Mouse (Mus musculus) thymus, adult 2 months (tissue): ENCODE data around the gene Ctsh. TPM values are rescaled to one million over a fixed set of nuclear protein-coding genes. Genes with fewer than 3 reads are reported as not detected.

Experiments
- DNase-seq: peaks from one replicate; pipeline ENCODE4 v3.0.0; 2021
- H3K27ac ChIP-seq: fragments of 200-500 bp; 2 replicates; pipeline ENCODE4 v1.5.1; 2012; ENCODE audit warnings: low read length, control low read depth; ENCODE audit not compliant: control insufficient read depth, insufficient read depth
- H3K27me3 ChIP-seq: fragments of 200-500 bp; 2 replicates; pipeline ENCODE4 v1.6.1; 2012; ENCODE audit warnings: mild to moderate bottlenecking, low read length, moderate library complexity, mixed read lengths; ENCODE audit not compliant: control insufficient read depth, insufficient read depth
- H3K36me3 ChIP-seq: fragments of 200-500 bp; 2 replicates; pipeline ENCODE4 v1.6.1; 2012; ENCODE audit warnings: mild to moderate bottlenecking, low read length, moderate library complexity; ENCODE audit not compliant: control insufficient read depth, insufficient read depth
- H3K4me1 ChIP-seq: fragments of 200-500 bp; replicated peaks from 2 replicates; pipeline ENCODE4 v1.6.1; 2012; ENCODE audit warnings: low read length; ENCODE audit not compliant: control insufficient read depth, insufficient read depth
- H3K4me3 ChIP-seq: fragments of 200-500 bp; 2 replicates; pipeline ENCODE4 v1.5.1; 2012; ENCODE audit warnings: mild to moderate bottlenecking, low read length, control low read depth, moderate library complexity; ENCODE audit not compliant: control insufficient read depth, insufficient read depth
- CTCF ChIP-seq: fragments of 200-500 bp; IDR thresholded peaks from 2 replicates; pipeline ENCODE4 v1.5.1; 2012; ENCODE audit warnings: mild to moderate bottlenecking, control low read depth, low read length, moderate library complexity, borderline replicate concordance; ENCODE audit not compliant: control insufficient read depth, poor library complexity, insufficient read depth; ENCODE audit errors: extremely low read depth
- POLR2A ChIP-seq: fragments of 200-500 bp; IDR thresholded peaks from 2 replicates; pipeline ENCODE4 v1.6.1; 2012; ENCODE audit warnings: mild to moderate bottlenecking, low read length, control low read depth, moderate library complexity; ENCODE audit not compliant: control insufficient read depth, poor library complexity, insufficient read depth; ENCODE audit errors: extremely low read depth
- WGBS: fragments of 180-500 bp; shearing (Covaris S2); methylation state at CpG from one replicate; pipeline ENCODE4 v1.1.7; 2018; 5-methylcytosine and 5-hydroxymethylcytosine counted together
- polyA plus RNA-seq: library from polyadenylated mRNA; depleted of rRNA; stranded (reverse); fragments of >200 nt; gene quantifications from 2 replicates; pipeline ENCODE4 v1.2.3, GENCODE M21; 2012

The Ctsh gene
- polyA plus RNA-seq, 1 experiment: 38.9 TPM

DNA sequence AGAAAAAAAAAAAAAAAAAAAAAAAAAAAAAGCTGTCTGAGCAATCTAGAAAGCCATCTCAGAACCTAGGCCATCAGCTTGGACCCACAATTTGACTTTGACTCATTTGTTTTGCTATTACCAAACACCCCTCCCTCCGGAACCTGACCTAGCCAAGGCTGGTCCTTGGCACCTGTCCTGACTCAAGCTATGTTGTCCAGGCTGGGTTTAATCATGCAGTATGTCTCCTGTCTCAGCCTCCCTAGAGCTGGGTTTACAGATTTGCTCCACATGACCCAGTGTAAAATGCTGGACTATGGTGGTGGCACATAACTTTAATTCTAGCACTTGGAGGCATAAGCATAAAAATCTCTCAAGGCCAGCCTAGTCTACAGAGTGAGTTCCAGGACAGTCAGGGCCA, 29.0 kb downstream of the Ctsh start:
- WGBS: 100% methylated on average over 1 of the region's 1 CpGs
- TF ChIP-seq CTCF (no peak), POLR2A (no peak)
- Histone ChIP-seq H3K27ac (no peak overlapping the region), H3K4me1 (no peaks in the 10 kb centered on the region), H3K27me3 (no peaks in the 10 kb centered on the region), H3K4me3 (no peak overlapping the region), H3K36me3 (no peaks in the 10 kb centered on the region; the same call in 1 of the 2 replicates)
- DNase-seq: no peak

DNA sequence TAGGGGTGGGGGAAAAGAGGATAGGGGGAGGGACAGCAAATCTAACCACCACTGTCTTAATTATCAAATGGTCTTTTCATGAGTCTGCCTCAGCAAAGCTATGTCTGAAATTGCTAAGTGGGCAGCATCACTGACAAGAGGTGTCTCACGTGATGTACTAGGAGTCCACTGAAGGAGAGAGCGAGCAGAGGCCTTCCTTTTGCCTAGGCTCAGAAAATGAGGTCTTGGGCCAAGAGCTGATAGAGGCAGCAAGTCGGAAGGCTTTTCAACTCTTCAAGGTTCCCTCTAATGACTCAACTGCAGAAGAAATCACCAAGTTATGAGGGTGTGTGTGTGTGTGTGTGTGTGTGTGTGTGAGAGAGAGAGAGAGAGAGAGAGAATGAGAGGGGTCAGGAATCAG, 30.2 kb downstream of the Ctsh start:
- Histone ChIP-seq H3K4me3 (no peak overlapping the region), H3K4me1 (no peaks in the 10 kb centered on the region), H3K27ac (no peak overlapping the region), H3K27me3 (no peaks in the 10 kb centered on the region), H3K36me3 (no peaks in the 10 kb centered on the region; the same call in 1 of the 2 replicates)
- DNase-seq: no peak
- TF ChIP-seq POLR2A (no peak), CTCF (no peak)
- WGBS: 94% methylated on average over 3 of the region's 3 CpGs

DNA sequence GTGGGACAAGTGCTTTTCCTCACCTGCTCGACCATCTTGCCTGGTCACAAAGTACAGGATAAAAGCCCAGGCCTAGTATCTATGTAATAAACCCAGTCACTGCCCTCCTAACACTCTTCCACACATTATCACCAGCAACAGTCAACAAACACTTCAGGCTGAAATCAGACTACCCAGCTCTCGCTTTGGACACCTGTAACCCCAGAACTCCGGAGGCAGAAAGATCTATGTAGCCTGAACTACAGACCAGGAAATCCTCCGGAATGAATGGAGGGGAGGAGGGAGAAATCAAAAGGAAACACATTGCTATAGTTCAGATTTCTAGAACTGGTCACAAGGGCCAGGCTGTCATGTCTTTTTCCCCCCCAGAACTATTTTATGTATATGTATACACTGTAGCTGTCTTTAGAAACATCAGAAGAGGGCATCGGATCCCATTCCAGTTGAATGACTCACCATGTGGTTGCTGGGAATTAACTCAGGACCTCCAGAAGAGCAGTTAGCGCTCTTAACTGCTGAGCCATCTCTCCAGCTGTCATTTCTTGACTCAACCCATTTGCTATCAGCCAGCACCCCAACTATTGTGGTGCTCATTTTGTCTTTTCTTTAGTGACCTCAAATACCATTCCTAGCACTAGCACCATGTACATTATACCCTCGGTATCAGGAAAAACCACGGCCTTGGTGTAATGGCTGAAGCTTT, 31.0 kb downstream of the Ctsh start:
- TF ChIP-seq CTCF: no peak
- TF ChIP-seq POLR2A: no peak
- peaks cover 5% of the 10 kb centered on the region for H3K36me3 ChIP-seq
- H3K4me1 ChIP-seq: no peaks in the 10 kb centered on the region
- no peak for DNase-seq
- H3K27ac ChIP-seq: no peak overlapping the region
- no peaks in the 10 kb centered on the region for H3K27me3 ChIP-seq
- 77% methylated on average over 8 of the region's 8 CpGs for whole genome bisulfite sequencing
- no peak overlapping the region for H3K4me3 ChIP-seq

DNA sequence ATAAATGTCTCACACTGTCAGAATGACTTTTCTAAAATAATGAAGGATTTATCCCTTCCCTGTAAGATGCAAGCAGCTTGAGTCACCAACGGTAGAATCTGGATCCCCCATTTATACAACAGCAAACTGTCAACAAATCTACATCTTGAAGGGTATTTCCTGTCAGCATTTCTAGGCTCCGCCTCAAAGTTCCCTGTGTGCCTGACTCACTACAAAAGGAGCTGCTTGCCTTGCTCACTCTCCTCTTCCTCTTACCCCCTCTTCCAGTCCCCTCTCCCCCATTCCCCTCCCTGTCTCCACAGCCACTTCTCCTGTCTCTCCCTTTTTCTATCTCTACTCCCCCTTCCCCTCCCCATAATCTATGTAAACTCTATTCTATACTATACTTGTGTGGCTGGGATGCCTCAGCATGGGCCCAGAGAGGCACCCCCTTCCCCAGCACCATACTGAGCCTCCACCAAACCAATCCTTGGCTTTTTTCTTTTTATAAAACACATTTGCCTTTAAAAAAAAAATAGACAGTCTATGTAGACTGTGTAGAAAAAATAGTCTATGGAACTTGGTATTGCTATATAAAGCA, 34.0 kb downstream of the Ctsh start:
- Histone ChIP-seq H3K27me3 (no peaks in the 10 kb centered on the region), H3K4me3 (no peak overlapping the region), H3K4me1 (no peaks in the 10 kb centered on the region), H3K36me3 (peaks cover 29% of the 10 kb centered on the region), H3K27ac (no peak overlapping the region)
- TF ChIP-seq CTCF: no peak
- TF ChIP-seq POLR2A: no peak
- 75% methylated on average over 2 of the region's 2 CpGs for WGBS
- DNase-seq: no peak

DNA sequence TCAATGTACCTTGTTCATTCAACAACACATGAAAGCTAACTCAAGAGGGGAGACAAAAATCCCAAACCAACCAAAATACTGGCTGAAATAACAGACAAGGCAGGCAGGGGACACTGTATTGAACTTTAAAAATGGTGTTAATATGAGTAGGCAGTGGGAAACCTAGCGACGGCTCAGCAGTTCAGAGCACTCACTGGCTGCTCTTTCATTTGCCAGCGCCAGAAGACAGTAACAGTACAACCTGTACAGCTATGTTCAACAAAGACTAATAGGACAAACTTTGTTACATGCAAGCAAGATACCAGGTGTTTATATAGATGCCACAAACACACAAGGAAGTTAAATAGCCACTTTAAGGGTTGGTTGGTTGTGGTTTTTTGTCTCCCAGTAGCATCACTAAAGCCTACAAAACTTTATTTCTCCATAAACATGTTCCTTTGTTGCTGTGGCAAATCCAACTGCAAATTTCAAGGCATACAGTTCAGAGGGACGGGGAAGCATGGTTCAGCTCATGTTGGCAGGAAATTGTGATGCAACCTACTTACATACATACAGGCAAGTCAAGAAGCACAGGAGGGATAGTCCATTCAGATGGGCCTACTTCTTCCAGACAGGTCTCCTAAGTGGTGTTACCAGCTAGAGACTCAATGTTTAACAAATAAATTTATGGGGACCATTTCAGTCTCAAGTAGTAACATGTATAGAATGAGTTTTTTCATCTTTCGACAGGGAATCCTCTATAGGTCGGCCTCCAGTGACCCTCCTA, 35.6 kb downstream of the Ctsh start:
- WGBS: 98% methylated on average over 6 of the region's 6 CpGs
- Histone ChIP-seq H3K27me3 (no peaks in the 10 kb centered on the region), H3K36me3 (peaks cover 43% of the 10 kb centered on the region), H3K27ac (no peak overlapping the region), H3K4me1 (no peaks in the 10 kb centered on the region), H3K4me3 (no peak overlapping the region)
- DNase-seq: no peak
- no peak for TF ChIP-seq CTCF
- TF ChIP-seq POLR2A: no peak

DNA sequence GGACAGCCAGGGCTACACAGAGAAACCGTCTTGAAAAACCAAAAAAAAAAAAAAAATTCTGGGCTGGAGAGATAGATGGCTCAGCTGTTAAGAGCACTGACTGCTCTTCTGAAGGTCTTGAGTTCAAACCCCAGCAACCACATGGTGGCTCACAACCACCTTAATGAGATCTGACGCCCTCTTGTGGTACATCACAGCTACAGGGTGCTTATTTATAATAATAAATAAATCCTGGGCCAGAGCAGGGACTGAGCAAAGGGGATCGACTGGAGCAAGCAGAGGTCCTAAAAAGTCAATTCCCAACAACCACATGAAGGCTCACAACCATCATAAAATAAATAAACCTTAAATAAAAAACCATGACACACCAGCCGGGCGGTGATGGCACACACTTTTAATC, 45.0 kb downstream of the Ctsh start:
- H3K4me1 ChIP-seq: no peaks in the 10 kb centered on the region
- H3K36me3 ChIP-seq: peaks cover 84% of the 10 kb centered on the region
- TF ChIP-seq POLR2A: no peak
- no peak for TF ChIP-seq CTCF
- DNase-seq: no peak
- no peaks in the 10 kb centered on the region for H3K27me3 ChIP-seq
- WGBS: 88% methylated on average over 5 of the region's 5 CpGs
- no peak overlapping the region for H3K27ac ChIP-seq
- no peak overlapping the region for H3K4me3 ChIP-seq
